Mouse (Mus musculus): ENCODE results near the gene Grin2b.

The Grin2b gene

GRCm38 (mm10) chr6:136173191-136173896, at the start of gene Grin2b:
Gene Grin2b, minus strand, starts transcription at chr6:136173511.
- DNase-seq (ENCODE audit: low read depth, low spot score), result peak; percentile 45

DNA sequence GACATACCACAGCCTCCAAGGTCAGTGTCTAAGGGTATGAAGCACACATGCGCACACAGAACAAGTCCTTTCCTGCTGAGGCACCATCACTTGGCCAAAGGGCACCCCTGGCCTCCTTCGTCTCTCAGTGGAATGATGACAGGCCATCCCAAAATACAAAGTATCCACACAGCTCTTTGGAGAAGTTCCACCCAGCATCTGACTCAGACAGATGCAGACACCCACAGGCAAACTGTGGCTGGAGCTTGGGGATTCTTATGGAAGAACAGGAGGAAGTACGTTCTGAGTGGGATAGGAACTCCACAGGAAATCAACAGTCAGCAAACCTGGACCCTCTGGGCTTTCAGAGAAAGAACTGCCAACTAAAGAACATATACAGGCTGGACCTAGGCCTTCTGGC, 48.6 kb upstream of the Grin2b start:
- no peak for DNase-seq (ENCODE audit: low read depth, low spot score)

GRCm38 (mm10) chr6:136210442-136210841, 37.1 kb upstream of the Grin2b start:
- no peak for DNase-seq (ENCODE audit: low read depth, low spot score)

DNA sequence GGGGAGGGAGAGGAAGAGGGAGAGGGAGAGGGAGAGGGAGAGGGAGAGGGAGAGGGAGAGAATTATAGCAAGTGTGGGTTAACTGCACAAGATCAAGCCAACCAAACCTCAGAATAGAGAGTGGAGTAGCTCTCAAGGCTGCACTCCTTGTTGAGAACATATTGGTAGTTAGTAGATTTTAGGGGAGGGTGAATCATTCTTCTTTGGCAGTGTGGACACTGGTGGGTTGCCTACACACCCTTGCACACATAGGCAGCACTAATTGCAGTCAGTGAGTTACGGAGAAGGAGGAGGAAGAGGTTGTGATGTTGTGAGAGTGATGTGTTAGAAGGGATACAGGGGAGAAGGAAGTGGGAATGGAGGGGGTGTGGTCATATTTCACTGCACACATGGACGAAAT, 26.5 kb upstream of the Grin2b start:
- DNase-seq (ENCODE audit: low read depth, low spot score), result no peak

GRCm38 (mm10) chr6:136194616-136195015, 21.3 kb upstream of the Grin2b start:
- DNase-seq (ENCODE audit: low read depth, low spot score), result no peak

DNA sequence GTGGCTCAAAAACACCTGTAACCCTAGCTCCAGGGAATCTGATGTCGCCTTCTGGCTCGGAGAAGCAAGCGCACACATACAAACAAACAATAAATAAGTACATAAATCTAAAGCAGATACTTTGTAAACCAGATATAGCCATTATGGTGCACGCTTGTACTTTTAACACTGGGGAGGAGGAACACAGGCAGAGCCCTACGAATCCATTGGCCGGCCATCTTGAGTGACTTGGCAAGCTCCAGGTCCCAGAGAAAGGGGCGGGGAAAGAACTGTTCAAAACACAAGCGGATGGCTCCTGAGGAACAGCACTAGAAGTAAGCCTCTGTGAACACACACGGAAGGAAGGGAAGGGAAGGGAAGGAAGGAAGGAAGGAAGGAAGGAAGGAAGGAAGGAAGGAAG, 4.8 kb upstream of the Grin2b start:
- DNase-seq (ENCODE audit: low read depth, low spot score), result no peak

GRCm38 (mm10) chr6:136172801-136173190, 515 bp downstream of the Grin2b start:
- DNase-seq (ENCODE audit: low read depth, low spot score), result no peak

GRCm38 (mm10) chr6:136172172-136172651, 1.1 kb downstream of the Grin2b start:
- no peak for DNase-seq (ENCODE audit: low read depth, low spot score)

GRCm38 (mm10) chr6:136171343-136171742, 2.0 kb downstream of the Grin2b start:
- DNase-seq (ENCODE audit: low read depth, low spot score), result no peak

DNA sequence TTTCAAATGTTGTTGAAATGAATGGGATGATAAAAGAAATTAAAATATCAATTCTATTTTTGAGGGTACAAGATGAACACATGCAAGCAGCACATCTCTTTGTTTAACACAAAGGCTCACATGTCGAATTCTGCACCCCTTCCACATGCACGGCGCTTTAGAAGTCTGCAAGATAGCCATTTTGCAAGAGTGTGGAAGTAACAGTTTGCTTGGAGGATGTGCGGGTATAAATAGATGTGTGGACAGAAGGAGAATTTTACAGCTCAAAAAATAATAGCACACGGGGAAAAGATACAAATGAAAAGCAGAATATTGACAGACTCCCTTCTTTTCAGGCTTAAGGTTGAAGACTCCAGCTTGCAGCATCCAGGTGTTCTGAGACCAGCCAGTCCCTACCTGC, 2.9 kb downstream of the Grin2b start:
- no peak for DNase-seq (ENCODE audit: low read depth, low spot score)

GRCm38 (mm10) chr6:136167361-136167760, 6.0 kb downstream of the Grin2b start:
- DNase-seq (ENCODE audit: low read depth, low spot score), result no peak

DNA sequence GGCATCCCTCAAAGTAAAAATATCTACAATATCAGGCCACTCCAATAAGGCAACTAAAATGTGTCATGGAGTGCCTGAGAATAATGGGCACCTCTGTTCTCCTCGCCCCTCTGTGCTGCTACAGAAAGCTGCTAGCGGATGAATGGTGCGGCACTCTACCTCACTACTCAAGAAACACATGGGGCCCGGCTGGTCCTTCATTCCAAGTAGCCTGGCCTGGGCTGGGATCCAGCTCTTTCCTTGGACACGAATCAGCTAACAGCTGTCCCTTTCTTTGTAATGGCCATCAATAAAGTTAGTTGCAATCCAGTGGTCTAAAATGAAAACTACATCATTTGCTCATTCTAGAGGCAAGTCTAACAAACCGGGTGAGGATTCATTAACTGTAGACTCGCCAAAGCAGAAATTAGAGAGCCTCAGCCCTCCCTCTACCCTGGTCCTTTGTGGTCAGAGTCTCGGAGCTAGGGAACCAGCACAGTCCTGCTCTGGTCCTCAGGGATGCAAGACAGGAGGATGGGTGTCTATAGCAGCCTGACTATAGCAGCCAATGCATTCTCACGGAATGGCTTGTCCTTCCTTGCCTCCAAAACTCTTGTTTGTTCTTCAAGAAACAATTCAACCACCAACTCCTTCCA, 7.8 kb downstream of the Grin2b start:
- DNase-seq (ENCODE audit: low read depth, low spot score), result no peak

- DNase-seq (ENCODE audit: low read depth, low spot score), result no peak
Observed at GRCm38 (mm10) chr6:136162090-136162489, 11.2 kb downstream of the Grin2b start.

DNA sequence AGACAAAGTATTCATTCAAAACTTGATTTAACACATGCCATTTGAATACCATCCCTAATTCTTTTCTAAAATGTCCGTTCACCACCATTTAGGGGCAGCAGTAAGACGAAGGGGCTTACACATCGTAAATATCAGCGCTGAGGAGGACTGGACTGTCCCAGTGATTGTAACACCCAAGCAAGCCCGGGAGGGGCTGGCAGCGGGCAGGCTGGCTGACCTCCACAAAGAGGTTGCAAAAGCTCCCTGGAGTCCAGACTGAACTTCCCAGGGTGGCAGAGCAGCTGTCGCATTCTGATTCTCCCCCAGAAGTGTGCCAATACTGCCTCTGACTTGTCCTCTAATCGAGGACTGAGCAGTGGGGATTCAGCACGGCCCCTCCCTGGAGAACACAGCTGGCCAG, 19.9 kb downstream of the Grin2b start:
- DNase-seq (ENCODE audit: low read depth, low spot score), result no peak

DNA sequence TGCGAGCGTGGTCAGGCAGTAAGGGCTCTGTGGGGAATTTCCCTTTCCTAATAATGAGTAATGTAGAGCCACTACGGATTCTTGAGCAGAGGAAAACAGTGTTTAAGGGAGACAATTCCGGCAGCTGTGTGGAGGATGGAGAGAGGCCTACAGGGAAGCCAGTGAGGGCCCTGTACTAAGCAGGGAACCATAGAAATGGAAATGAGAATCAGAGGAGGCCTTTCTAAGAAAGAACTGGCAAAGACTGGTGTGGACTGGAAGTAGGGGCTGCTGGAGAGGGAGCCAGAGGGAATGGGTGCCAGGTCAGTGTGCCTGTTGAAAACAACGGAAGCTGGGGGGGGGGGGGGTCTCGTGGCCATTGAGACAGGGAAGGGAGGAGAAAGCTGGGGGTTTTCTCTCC, 23.2 kb downstream of the Grin2b start:
- DNase-seq (ENCODE audit: low read depth, low spot score), result no peak

DNA sequence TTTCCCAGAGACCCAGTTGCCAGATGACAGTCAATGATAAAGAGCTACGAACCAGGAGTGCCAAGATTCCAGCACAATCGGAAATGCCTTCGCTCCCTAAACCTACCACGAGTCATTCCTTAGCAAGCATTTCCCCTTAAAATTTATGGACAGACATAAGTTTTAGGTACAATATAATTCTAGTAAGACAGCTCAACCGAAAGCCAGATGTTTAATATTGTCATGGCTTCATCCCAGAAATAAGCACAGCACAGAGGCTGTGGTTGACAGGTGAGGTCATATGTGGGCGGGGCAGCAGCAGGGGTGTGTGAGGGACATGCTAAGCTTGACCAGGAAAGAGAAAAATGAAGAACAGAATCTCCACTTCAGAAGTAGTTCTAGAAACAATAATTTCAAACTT, 33.3 kb downstream of the Grin2b start:
- no peak for DNase-seq (ENCODE audit: low read depth, low spot score)

DNA sequence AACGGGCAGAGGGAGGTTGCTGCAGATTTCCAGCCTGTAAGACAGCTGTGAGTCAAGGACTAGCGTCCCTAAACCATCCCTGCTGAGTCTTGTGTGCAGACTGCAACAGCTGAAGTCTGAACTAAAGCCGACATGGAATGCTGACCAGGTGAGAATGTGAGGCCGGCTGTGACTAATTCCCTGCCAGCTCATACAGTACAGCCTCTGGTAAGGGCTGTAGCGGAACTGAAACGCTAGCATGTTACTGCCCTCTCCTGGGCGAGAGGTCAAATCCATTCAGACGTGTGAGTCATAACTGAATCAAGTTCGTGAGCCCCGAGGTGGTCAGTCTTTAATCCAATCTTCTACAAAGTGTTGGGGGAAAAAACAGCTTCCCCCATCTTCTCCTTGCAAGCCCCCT, 42.9 kb downstream of the Grin2b start:
- peak; percentile 9 for DNase-seq (ENCODE audit: low read depth, low spot score)

GRCm38 (mm10) chr6:136122593-136122992, 50.7 kb downstream of the Grin2b start:
- DNase-seq (ENCODE audit: low read depth, low spot score), result no peak

DNA sequence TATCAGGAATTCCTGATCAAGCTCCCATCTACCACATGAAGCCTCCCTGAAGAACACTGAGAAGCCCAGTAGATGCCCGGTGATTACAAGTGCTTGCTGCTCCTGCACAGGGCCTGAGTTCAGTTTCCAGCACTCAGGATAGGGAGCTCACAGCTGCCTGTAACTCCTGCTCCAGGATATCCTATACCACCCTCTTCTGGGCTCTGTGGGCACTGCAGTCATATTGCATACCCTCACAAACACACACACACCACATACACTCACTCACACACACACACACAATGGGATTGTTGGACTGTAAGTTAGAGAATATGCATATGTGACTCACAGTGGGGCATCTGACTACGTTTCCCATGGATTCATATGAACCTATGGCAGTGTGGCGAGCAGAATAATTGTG, 55.9 kb downstream of the Grin2b start:
- no peak for DNase-seq (ENCODE audit: low read depth, low spot score)

GRCm38 (mm10) chr6:136113639-136114410, 59.5 kb downstream of the Grin2b start:
- DNase-seq (ENCODE audit: low read depth, low spot score), result no peak

GRCm38 (mm10) chr6:136109172-136109571, 64.1 kb downstream of the Grin2b start:
- no peak for DNase-seq (ENCODE audit: low read depth, low spot score)

GRCm38 (mm10) chr6:136108466-136108865, 64.8 kb downstream of the Grin2b start:
- DNase-seq (ENCODE audit: low read depth, low spot score), result no peak

DNA sequence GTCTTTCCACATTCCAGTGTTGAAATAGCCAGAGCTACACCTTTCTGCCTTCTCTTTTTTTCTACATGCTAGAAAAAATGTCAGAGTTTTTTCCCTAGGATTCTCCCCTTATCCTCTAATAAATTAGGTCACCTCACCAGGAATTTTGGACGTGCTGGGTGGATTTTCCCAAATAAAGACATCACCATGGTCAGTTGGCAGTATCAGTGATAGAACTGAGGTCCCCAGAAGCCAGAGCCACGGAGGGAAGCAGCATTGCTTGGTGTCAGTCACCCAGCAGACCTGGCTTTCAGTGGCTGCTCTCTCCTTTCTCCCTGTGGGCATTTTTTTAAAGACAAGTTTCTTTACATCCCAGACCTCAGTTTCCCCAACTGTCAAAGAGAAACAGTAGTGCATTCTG, 68.1 kb downstream of the Grin2b start:
- DNase-seq (ENCODE audit: low read depth, low spot score), result no peak
